Mouse (Mus musculus) retina, postnatal 7 days (tissue): ENCODE results near the gene Acer2.

Experiments used
- DNase-seq: peaks from one replicate; pipeline ENCODE4 v3.0.0-alpha.2; 2012; ENCODE audit warnings: low read depth, low spot score

Gene Acer2

DNA sequence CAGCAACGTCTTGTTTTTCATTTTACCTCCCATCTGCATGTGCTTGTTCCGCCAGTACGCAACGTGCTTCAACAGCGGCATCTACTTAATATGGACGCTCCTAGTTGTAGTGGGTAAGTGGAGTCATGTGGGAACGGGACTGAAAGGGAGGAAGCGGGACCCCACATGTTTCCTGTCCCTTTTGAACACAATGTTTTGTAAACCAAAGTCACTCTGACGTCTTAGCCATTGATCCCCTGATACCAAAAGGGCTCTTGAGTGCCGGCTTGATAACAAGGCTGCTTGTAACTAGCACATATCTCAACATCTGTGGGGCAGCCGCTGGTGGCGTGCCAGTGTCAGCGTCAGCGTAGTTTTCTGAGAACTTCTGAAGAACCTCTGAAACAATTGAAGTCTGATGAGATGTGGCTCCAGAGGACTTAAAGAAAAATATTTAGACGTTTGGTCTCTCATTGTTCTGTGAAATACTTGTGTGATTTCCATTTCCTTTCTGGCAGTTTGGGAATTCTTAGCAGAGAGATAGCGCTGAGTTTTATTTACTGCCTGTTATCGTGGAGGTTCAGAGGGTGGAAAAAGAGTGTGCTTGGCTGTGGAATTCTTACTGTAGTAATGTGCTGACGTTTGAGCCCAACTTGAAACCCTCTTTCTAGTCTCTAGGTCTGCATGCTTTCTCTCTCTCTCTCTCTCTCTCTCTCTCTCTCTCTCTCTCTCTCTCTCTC is 12.1 kb downstream of the Acer2 start:
- DNase-seq: no peak

DNA sequence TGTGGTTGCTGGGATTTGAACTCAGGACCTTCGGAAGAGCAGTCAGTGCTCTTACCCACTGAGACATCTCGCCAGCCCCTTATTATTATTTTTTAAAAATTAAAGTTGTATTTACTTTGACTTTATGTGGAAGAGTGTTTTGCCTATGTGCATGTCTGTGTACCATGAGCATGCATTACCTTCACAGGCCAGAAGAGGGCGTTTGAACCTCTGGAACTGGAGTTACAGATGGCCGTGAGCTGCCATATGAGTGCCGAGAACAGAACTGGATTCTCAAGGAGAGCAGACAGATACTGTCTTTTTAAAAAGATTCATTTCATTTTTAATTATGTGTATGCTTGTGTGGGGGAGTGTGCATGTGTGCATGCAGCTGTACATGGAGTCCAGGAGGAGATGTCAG is 13.7 kb downstream of the Acer2 start:
- DNase-seq: no peak

DNA sequence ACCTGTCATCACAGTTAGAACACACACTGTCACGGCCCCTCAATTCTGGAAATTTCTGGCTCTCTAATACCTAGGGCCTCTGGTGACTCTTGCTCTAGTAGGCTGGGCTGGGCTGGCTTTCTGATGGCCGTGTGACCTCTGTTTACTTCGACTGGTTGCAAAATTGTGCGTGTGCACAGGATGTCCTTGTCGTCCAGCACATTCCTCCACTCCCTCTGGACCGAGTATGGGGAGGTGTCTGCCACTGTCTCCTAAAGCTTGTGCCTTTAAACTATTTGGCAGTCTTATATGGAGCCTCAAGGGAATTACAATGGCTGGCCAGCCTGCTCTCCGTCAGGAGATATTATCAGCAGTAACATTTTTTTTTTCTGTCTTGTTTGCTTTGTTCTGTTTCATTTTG is 23.2 kb downstream of the Acer2 start:
- DNase-seq: no peak

DNA sequence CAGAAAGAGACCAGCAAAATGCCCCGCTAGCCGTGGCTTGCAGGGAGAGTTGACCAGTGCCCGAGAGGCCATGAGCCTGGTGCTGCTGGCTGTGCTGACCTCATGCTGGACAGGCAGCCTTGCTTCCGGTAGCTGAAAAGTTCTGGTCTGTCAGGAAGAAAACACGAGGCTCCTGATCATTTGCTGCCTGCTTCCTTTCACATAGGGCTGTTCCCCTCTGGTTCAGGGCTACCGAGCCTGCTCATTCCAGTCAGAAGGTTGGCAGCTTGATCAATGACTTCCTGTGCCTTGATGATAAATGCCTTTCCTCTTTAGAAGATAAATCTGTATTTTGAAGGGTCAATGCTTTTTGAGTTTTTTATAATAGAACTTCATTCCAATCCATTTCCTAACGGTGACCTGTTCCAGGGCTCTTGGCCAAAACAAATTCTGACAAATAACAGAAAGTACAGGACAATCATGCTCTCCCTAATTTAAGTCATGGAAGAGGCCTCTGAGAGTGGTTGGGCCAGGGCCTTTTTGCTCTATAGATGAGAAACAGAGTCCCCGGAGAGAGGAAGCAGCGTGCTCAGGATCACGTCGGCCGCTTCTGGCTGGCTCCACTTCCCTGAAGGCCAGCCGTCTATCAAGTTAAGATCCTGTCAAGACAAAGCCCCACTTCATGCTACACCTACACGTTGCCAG is 24.7 kb downstream of the Acer2 start:
- DNase-seq: no peak

DNA sequence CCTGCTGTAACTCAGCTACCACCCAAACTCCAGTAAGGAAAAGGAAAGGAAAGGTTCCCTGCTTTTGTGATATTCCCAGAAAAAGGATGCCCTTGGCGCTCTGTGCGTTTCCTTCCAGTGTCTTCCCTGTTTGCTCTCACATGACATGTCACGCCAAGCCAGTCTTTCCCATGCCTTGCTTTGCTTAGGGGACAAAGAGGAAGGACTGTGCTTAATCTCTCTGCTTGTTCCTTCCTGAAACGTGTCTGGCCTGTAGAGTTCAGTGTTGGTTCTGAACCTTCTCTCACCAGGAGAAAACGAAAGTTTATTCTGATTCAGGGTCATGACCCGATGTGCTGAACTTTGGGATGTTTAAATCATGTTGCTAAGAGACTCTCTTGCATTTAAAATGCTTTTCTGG is 28.2 kb downstream of the Acer2 start:
- no peak for DNase-seq

DNA sequence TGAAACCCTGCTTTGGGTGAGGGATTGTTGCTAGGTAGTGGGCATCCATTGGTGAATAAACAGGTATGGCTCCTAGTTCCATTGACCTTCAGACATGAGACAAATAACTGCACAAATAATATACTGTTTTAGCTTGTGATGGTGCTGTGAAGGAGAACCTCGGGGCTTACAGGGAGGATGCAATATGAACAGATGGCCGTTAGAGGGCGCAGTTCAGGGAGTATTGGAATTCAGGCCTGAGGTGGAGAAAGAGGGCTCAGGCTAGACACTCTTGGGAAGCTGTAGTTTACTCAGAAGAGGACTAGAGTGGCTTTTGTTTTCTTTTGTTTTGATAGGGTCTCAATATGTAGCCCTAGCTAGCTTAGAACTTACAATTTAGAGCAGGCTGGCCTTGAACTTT is 30.8 kb downstream of the Acer2 start:
- DNase-seq: no peak

DNA sequence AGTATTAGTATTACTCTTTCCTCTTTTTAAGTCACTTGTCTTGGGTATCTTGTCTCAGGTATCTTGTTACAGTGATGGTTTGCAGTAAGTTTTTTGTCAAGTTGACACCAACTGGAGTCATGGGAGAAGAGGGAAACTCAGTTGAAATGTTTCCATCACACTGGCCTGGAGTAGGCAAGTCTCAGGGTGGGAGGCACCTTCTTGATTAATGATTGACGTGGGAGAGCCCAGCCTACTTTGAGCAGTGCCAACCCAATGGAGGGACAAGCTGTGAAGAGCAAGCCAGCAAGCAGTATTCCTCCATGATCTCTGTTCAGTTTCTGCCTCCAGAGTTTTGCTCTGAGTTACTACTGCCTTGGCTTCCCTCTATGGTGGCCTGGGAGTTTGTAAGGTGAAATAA is 31.7 kb downstream of the Acer2 start:
- DNase-seq: no peak

DNA sequence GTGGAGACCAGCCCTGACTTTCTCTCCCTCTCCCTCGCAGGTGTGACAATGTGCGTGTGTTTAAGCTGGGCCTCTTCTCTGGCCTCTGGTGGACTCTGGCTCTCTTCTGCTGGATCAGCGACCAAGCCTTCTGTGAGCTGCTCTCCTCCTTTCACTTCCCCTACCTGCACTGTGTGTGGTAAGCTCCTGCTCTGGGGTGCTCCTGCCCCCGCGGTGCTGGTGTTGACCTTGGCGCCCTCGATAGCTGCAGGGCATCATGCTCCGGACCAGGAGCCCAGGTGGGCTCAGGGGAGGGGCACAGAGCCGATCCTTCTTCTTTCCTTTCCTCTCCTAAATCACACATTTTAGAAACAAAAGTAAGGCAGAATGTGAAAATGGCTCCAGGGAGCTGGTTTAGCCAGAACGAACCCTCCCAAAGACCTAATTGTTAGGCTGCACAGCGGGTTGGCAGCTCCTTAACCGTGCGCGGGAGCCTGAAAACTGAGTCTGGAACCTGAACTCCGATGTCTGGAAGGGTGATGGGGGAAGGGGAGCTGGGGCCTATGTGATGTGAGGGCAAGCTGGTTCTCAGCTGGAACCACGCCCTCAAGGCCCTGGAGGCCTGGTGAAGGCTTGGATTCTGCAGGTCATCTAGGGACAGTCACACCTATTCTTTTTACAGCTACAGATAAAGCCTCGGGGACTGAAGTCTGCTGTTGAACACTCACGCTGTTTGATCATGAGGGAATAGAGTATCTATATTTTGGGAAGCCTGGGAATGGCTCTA is 37.6 kb downstream of the Acer2 start:
- DNase-seq: no peak

DNA sequence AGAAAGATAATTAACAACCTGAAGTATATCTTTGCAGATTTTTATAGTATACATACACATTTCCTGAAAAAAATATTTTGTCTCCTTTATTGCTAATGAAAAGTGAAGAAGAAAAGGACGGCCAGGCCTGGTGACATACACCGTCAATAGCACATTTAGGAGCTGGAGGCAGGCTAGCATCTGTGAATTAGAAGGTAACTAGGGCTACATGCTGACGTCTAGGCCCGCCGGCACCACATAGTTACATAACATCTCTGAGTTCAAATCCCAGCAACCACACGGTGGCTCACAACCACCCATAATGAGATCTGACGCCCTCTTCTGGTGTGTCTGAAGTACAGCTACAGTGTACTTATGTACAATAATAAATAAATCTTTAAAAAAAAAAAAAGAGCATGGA is 38.6 kb downstream of the Acer2 start:
- no peak for DNase-seq

DNA sequence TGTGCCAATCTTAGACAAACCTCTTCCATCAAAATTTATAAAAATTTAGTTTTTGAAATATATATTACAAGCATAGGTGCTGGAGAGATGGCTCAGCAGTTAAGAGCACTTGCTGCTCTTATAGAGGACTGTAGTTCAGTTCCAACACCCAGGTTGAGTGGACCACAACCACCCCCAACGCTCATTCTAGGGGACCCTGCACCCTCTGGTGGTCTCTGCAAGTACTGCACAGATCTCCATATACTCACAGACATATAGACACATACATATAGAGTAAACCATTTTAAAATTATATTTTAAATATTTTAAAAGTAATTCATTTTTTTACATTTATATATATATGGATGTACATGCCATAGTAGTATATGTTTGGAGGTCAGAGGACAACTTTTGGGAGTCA is 41.9 kb downstream of the Acer2 start:
- no peak for DNase-seq

DNA sequence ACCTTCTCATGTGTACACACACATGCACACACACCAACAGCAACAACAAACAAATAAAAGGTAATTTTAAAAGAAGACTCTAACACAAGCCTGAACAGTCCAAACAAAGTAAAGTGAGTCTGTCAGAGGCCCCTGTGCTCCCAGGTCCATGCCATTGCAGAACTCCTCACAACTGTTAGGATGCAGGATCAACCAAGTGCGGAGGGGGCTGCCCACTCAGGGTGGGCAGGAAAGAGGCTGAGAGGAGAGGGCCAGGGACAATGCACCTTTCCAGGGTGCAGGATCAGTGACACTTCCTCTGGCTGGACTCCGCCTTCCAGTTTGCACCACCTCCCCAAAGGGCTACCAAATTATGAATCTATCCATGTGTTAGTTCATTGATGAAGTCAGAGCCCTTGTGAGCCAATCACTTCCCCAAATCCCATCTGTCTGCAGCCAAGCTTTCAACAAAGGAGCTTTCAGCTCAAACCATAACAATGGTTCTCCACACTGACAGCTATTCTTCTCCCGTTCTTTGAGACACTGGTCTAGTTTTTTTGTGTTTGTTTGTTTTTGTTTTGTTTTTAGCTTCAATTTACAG is 49.4 kb downstream of the Acer2 start:
- no peak for DNase-seq

DNA sequence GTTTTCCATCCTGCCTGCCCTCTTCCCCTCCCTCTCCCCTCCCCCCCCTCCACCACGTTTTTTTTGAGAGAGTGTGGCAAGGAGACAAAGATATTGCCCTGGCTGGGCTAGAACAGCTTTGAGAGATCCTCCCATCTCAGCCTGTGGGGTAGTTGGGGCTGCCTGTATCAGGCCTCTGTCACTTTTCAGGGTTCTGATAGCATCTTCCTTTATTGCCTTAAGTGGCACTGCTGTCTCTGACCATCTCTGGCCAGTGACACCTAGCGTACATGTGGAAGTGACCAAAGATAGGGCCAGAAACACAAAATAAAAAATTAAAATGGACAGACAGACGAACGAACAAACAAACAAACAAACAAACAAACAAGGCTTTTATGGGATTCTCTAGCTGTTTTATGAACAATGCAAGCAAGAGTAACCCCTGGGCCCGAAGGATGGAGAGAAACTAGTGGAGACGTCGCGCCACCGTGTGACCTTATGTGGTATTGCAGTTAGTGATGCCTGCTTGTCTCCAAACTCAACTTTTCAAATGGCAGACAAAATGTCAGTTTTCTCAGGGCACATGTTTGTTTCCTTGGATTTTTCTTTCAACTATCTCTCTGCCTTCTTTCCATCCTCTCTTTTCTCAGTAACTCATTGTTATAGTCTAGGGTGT is 50.7 kb downstream of the Acer2 start:
- peak; percentile 68 for DNase-seq

DNA sequence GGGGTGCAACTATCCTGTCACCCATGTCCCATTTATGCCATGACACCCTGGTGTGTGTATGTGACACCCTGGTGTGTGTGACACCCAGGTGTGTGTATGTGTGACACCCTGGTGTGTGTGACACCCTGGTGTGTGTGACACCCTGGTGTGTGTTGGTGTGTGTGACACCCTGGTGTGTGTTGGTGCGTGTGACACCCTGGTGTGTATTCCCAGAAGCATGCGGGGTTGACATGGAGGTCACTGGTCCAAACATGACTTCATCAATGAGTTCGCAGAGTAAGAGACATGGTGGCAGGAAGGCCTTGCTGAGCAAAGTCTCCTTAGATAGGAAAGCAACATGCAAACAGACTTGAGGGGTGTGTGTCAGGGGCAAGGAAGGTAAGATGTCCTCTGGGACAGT is 52.8 kb downstream of the Acer2 start:
- DNase-seq: no peak

DNA sequence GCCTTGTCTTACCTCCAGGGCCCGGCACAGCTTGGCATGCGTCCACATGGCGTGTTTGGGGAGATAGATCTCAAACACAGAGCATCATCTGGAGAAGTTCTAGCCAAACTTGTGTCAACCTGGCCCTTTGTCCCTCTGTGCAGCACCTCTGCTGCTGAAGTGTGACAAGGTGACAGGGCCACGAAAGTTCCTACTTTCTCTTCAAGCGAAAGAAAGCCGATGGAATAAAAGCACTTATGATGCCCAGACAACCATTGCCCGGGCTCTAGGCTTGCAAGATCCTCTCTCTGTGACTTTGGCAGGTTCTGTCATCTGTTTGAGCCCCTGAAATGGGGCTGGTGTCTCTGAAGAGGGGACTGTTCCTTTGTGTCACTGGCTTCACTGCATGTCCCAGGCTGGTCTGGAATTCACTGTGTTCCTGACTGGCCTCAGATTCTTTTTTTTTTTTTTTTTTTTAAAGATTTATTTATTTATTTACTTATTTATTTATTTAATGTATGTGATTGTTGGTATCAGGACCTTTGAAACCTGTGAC is 56.0 kb downstream of the Acer2 start:
- no peak for DNase-seq

DNA sequence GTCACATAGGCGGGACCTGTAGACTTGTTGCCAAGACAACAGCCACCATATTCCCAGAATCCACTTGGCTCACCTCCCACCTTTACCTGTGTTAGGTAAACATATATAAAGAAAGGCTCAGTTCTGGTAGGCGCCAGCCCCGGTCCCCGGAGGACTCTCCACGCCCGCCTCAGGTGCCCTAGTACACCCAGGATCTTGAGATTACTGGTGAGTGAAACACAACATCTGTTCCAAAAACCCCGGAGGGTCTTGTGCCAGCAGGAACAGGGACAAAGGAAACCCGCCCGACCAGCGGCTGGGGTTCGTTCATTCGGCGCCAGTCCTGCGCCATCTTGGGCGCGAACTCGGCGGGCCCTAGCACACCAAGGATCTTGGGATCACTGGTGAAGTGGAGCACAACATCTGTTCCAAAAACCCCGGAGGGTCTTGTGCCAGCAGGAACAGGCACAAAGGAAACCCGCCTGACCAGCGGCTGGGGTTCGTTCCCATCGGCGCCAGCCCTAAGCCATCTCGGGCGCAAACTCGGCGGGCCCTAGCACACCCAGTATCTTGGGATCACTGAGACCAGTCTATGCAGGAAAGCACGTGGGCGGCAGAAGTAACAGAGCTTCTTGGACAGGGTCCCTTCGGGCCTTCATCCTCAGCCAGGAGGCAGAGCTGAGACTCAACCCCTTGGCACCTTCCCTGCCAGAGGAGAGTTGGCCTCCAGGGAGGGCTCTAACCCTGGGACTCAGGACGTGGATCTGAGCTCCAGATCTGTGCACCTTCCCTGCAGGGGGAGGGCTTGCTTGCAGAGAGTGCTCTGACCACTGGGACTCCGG is 56.6 kb downstream of the Acer2 start:
- no peak for DNase-seq

DNA sequence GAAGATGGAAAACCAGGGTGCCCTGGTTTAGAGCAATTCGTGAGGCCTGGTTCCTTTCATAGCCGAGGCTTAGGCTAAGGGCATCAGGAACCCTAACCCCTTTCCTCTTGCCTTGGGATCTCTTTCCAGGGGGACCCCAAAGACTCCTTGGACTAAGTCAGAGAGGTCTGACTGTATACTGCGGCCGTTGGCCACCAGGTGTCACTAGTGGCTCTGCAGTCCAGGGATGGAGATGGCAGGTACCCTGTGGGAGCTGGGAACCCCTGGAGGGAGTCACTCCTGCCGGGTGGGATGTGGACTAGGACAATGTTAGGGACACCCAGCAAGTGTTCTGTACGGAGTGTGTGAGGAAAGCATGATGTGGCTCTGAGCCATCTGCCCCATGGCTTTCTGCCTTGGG is 58.8 kb downstream of the Acer2 start:
- no peak for DNase-seq

DNA sequence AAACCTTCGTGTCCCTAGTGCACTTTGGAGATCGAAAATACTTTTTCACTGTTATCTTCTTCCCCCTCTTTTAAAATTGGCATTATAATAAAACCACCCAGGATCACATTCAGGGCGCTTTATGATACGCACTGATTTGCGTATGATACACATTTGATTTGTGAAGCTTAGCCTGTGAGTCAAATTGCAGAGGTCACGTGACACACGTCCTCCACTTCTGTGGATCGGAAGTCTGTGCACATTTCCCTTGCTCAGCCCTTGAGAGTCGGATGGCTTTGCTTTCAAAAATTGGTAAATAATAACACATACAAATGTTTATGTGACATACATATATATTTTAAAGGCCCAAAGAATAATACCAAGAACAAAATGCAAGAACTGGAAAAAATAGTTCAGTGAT is 62.0 kb downstream of the Acer2 start:
- no peak for DNase-seq

DNA sequence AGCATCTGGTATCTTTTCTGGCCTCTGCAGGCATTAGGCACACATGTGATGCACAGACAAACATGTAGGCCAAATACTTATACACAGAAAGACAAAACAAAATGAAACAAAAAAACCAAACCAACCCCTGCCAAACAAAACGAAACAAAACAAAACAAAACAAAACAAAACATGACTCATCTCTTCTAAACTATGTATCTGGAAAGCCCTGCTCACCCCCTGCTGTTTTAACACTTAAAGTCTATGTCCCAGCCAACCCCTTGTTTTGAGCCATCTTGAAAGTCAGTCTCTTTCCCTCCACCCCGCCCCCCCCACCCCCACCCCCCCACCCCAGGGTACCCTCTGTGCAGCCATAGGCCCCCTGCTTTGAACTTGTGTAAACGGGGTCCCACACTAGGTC is 62.5 kb downstream of the Acer2 start:
- no peak for DNase-seq

DNA sequence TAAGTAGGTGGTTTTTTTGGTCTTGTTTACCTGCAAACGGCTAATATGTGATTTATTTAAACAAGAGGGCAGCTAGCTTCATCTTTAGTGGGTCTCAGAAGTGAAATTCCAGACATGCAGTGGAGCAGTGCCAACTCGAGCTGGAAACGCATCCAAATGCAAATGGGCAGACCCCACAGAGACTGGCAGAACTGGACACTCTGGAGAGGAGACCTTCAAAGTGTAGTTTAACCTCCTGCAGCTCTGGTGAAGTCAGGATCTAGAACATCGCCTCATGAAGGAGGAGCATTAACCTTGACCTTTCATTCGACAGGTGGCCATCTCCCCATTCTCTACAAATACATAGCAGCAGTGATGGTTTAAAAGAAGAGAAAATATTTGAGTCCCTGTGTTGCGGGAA is 68.5 kb downstream of the Acer2 start:
- no peak for DNase-seq

DNA sequence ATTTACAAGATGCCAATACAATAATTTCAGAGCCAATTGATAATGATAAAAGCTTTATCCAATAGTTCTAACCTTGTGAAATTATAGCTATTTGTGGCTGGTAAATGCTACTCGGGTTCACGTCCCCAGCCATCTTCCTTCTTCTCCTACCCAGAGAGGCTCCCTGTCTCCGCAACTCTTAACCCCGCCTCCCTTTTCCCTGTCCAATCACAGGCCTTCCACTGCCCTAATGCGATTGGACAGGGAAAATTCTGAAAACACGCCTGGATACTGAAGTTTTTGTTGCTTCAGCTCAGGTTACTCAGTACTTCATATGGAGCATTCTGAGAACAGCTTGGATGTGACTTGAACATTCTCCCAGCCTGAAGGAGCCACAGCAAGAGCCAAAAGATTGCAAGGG is 69.1 kb downstream of the Acer2 start:
- DNase-seq: no peak

DNA sequence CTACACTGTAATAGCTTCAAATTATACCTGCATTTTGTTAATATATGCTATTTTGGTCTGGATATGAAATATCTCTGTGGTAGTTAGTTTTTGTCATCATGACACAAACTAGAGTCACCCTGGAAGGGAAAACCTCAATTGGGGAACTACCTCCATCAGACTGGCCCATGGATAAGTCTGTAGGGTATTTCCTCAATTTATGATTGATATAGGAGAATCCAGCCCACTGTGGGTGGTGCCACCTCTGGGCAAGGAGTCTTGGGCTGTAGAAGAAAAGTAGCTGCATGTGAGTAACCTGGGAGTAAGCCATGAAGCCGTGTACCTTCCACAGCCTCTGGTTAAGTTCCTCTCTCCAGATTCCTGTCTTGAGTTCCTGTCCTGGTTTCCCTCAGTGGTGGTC is 74.6 kb downstream of the Acer2 start:
- no peak for DNase-seq
